Mouse (Mus musculus): ENCODE data around the gene Lrrk1. TPM values are rescaled to one million over a fixed set of nuclear protein-coding genes. Genes with fewer than 3 reads are reported as not detected.
A peak's percentile ranks its signal among the peaks of the same experiment; 100 is the strongest.

Lrrk1 gene
- total RNA-seq, 2 experiments from 2014 or later, result 1.7 to 6.6 TPM

GRCm38 (mm10) chr7:66308581-66309239 lies 79.4 kb downstream of the Lrrk1 start:
- ATAC-seq (replicated peaks; ENCODE audit: low FRiP score, poor library complexity, severe bottlenecking), result no peak

GRCm38 (mm10) chr7:66307791-66308190 lies 80.4 kb downstream of the Lrrk1 start:
- ATAC-seq (replicated peaks; ENCODE audit: low FRiP score, poor library complexity, severe bottlenecking), result no peak

GRCm38 (mm10) chr7:66305714-66306198 lies 82.4 kb downstream of the Lrrk1 start:
- ATAC-seq (replicated peaks; ENCODE audit: low FRiP score, poor library complexity, severe bottlenecking), result no peak

- ATAC-seq (replicated peaks; ENCODE audit: low FRiP score, poor library complexity, severe bottlenecking), result no peak
Measured at GRCm38 (mm10) chr7:66304993-66305713, 83.0 kb downstream of the Lrrk1 start.

GRCm38 (mm10) chr7:66303922-66304660 lies 84.1 kb downstream of the Lrrk1 start:
- no peak for ATAC-seq (replicated peaks; ENCODE audit: low FRiP score, poor library complexity, severe bottlenecking)

- no peak for ATAC-seq (replicated peaks; ENCODE audit: low FRiP score, poor library complexity, severe bottlenecking)
Measured at GRCm38 (mm10) chr7:66301486-66301885, 86.7 kb downstream of the Lrrk1 start.

- ATAC-seq (replicated peaks; ENCODE audit: low FRiP score, poor library complexity, severe bottlenecking), result peak; percentile 78; the same call in 1 of the 2 replicates
Measured at GRCm38 (mm10) chr7:66300680-66301079, 87.5 kb downstream of the Lrrk1 start.

GRCm38 (mm10) chr7:66297656-66298021 lies 90.5 kb downstream of the Lrrk1 start:
- no peak for ATAC-seq (replicated peaks; ENCODE audit: low FRiP score, poor library complexity, severe bottlenecking)

GRCm38 (mm10) chr7:66296921-66297655 lies 91.1 kb downstream of the Lrrk1 start:
- ATAC-seq (replicated peaks; ENCODE audit: low FRiP score, poor library complexity, severe bottlenecking), result no peak

- ATAC-seq (replicated peaks; ENCODE audit: low FRiP score, poor library complexity, severe bottlenecking), result no peak
Measured at GRCm38 (mm10) chr7:66292552-66293376, 95.4 kb downstream of the Lrrk1 start.

GRCm38 (mm10) chr7:66292010-66292409 lies 96.1 kb downstream of the Lrrk1 start:
- ATAC-seq (replicated peaks; ENCODE audit: low FRiP score, poor library complexity, severe bottlenecking), result no peak

- ATAC-seq (replicated peaks; ENCODE audit: low FRiP score, poor library complexity, severe bottlenecking), result no peak
Measured at GRCm38 (mm10) chr7:66282984-66283612, 105.1 kb downstream of the Lrrk1 start.

GRCm38 (mm10) chr7:66282265-66282664 lies 105.9 kb downstream of the Lrrk1 start:
- ATAC-seq (replicated peaks; ENCODE audit: low FRiP score, poor library complexity, severe bottlenecking), result no peak

GRCm38 (mm10) chr7:66278001-66278400 lies 110.1 kb downstream of the Lrrk1 start:
- ATAC-seq (replicated peaks; ENCODE audit: low FRiP score, poor library complexity, severe bottlenecking), result no peak

- no peak for ATAC-seq (replicated peaks; ENCODE audit: low FRiP score, poor library complexity, severe bottlenecking)
Measured at GRCm38 (mm10) chr7:66273494-66273893, 114.7 kb downstream of the Lrrk1 start.

- no peak for ATAC-seq (replicated peaks; ENCODE audit: low FRiP score, poor library complexity, severe bottlenecking)
Measured at GRCm38 (mm10) chr7:66271226-66271625, 116.9 kb downstream of the Lrrk1 start.

- ATAC-seq (replicated peaks; ENCODE audit: low FRiP score, poor library complexity, severe bottlenecking), result peak; percentile 95
Measured at GRCm38 (mm10) chr7:66266942-66267850, 121.0 kb downstream of the Lrrk1 start.

- ATAC-seq (replicated peaks; ENCODE audit: low FRiP score, poor library complexity, severe bottlenecking), result no peak
Measured at GRCm38 (mm10) chr7:66263421-66263820, 124.7 kb downstream of the Lrrk1 start.
